Mouse (Mus musculus) ZHBTc4 (cell line): ENCODE measurements around the gene Anapc11.

Experiments used
- DNase-seq: peaks from one replicate; pipeline ENCODE4 v3.0.0-alpha.2; 2011; ENCODE audit warnings: low read depth, low spot score

Gene Anapc11

GRCm38 (mm10) chr11:120606764-120607163 is 8.5 kb downstream of the Anapc11 start:
- DNase-seq = peak; percentile 67

GRCm38 (mm10) chr11:120608241-120609034 is 10.2 kb downstream of the Anapc11 start, which contains the start of gene Npb:
Npb (plus strand) TSS chr11:120608477.
- peak; percentile 51 for DNase-seq

GRCm38 (mm10) chr11:120609250-120609649 is 11.0 kb downstream of the Anapc11 start:
- peak; percentile 90 for DNase-seq

GRCm38 (mm10) chr11:120610477-120611046 is 12.3 kb downstream of the Anapc11 start:
- DNase-seq = no peak

- DNase-seq = peak; percentile 74
Measured at GRCm38 (mm10) chr11:120612763-120613162, 14.5 kb downstream of the Anapc11 start.

- no peak for DNase-seq
Measured at GRCm38 (mm10) chr11:120613481-120613972, 15.3 kb downstream of the Anapc11 start.

GRCm38 (mm10) chr11:120613976-120614375 is 15.8 kb downstream of the Anapc11 start:
- DNase-seq = no peak

- no peak for DNase-seq
Measured at GRCm38 (mm10) chr11:120615167-120615566, 16.9 kb downstream of the Anapc11 start.

- DNase-seq = no peak
Measured at GRCm38 (mm10) chr11:120615606-120616203, 17.5 kb downstream of the Anapc11 start.

- DNase-seq = no peak
Measured at GRCm38 (mm10) chr11:120616617-120617294, 18.5 kb downstream of the Anapc11 start.

- DNase-seq = peak; percentile 98
Measured at GRCm38 (mm10) chr11:120617519-120618112, 19.4 kb downstream of the Anapc11 start, which contains the start of gene Pcyt2. Pcyt2 (minus strand) TSS chr11:120617936.

- DNase-seq = no peak
Measured at GRCm38 (mm10) chr11:120618619-120619535, 20.7 kb downstream of the Anapc11 start.

- no peak for DNase-seq
Measured at GRCm38 (mm10) chr11:120620195-120620594, 22.0 kb downstream of the Anapc11 start.

GRCm38 (mm10) chr11:120622805-120623204 is 24.6 kb downstream of the Anapc11 start:
- no peak for DNase-seq

GRCm38 (mm10) chr11:120623961-120624679 is 25.9 kb downstream of the Anapc11 start:
- peak; percentile 85 for DNase-seq

- DNase-seq = peak; percentile 94
Measured at GRCm38 (mm10) chr11:120624680-120625111, 26.5 kb downstream of the Anapc11 start.

GRCm38 (mm10) chr11:120625152-120625775 is 27.0 kb downstream of the Anapc11 start, which contains the start of gene Sirt7:
Sirt7 (minus strand) TSS chr11:120625240.
- DNase-seq = no peak

GRCm38 (mm10) chr11:120626785-120627467 is 28.7 kb downstream of the Anapc11 start:
- no peak for DNase-seq
